Comparison of ENCODE assay signal across 8 mouse cellular contexts in genomic region chr11:117332242-117333149, GRCm38 (mm10).
DNase-seq lines count a peak whose midpoint lies in the region; ATAC-seq and TF ChIP-seq lines count a peak whose summit lies in the region.

No protein-coding gene starts in this region.

- peak overlapping the region; percentile 86 for H3K4me2 ChIP-seq in embryonic facial prominence, embryonic 13.5 days

- H3K36me3 ChIP-seq in embryonic facial prominence, embryonic 13.5 days, result 0 out of 2 replicates have a peak, but pooled peaks cover 5% of the 10 kb centered on the region
- H3K36me3 ChIP-seq in hindbrain, embryonic 10.5 days, result peaks cover 36% of the 10 kb centered on the region
- H3K36me3 ChIP-seq in macrophage (ENCODE audit: inconsistent target), result no peaks in the 10 kb centered on the region

- H3K4me1 ChIP-seq in cerebellum, adult 2 months (ENCODE audit: control insufficient read depth, insufficient read depth, low read length), result peaks cover 6% of the 10 kb centered on the region; the same call in 1 of the 2 replicates
- peaks cover 74% of the 10 kb centered on the region for H3K4me1 ChIP-seq in embryonic facial prominence, embryonic 13.5 days
- H3K4me1 ChIP-seq in hindbrain, embryonic 10.5 days (replicated peaks), result peaks cover 79% of the 10 kb centered on the region

- peak overlapping the region; percentile 51 for H3K4me3 ChIP-seq in cerebellum, adult 2 months (replicated peaks; ENCODE audit: insufficient read depth, low read depth, low read length)
- H3K4me3 ChIP-seq in embryonic facial prominence, embryonic 13.5 days, result peak overlapping the region; percentile 69
- H3K4me3 ChIP-seq in hindbrain, embryonic 10.5 days, result peak overlapping the region; percentile 79
- peak overlapping the region; percentile 70 for H3K4me3 ChIP-seq in macrophage (ENCODE audit: inconsistent target)

- H3K27me3 ChIP-seq in cerebellum, adult 2 months (ENCODE audit: control insufficient read depth, insufficient read depth, low read length), result peaks cover 1% of the 10 kb centered on the region; the same call in 1 of the 2 replicates
- no peaks in the 10 kb centered on the region for H3K27me3 ChIP-seq in embryonic facial prominence, embryonic 13.5 days
- no peaks in the 10 kb centered on the region for H3K27me3 ChIP-seq in hindbrain, embryonic 10.5 days (ENCODE audit: insufficient read depth, poor library complexity, severe bottlenecking)

- peak; percentile 77 for ATAC-seq in embryonic facial prominence, embryonic 13.5 days (ENCODE audit: insufficient number of reproducible peaks, insufficient read depth, low FRiP score, low TSS enrichment, low read depth)

- DNase-seq in cerebellum, adult 2 months, result peak; percentile 34 to 42
- DNase-seq in cerebellum, adult 9-10 months, result no peak
- peak; percentile 74 for DNase-seq in NIH3T3 (ENCODE audit: low read depth)
- DNase-seq in hindbrain, embryonic 10.5 days (ENCODE audit: low spot score), result peak; percentile 94
- DNase-seq in left cerebral cortex, postnatal 10 days (ENCODE audit: extremely low spot score in 1 of 2, low spot score in 2 of 2), result peak; percentile 74 to 92
- DNase-seq in right cerebral cortex, postnatal 10 days (ENCODE audit: low spot score in 2 of 2), result peak; percentile 89 to 90

- TF ChIP-seq POLR2A in cerebellum, adult 2 months (IDR thresholded peaks at IDR 0.05; ENCODE audit: borderline replicate concordance, insufficient read depth, low read length), result no peak

- intact Hi-C loops in left cerebral cortex, postnatal 10 days (cut with DNase I), result no loop called here

- 15% methylated on average over 37 of the region's 37 CpGs for WGBS in cerebellum, adult 2 months
- under 1% methylated on average over 37 of the region's 37 CpGs for WGBS in embryonic facial prominence, embryonic 13.5 days
- under 1% methylated on average over 37 of the region's 37 CpGs for WGBS in hindbrain, embryonic 10.5 days
- under 1% methylated on average over 37 of the region's 37 CpGs for WGBS in macrophage (ENCODE audit: missing documents)

- H3K79me2 ChIP-seq in macrophage (ENCODE audit: inconsistent target), result peaks cover 98% of the 10 kb centered on the region

- H3K27ac ChIP-seq in cerebellum, adult 2 months (ENCODE audit: insufficient read depth, low read length), result no peak overlapping the region
- peak overlapping the region; percentile 96 for H3K27ac ChIP-seq in embryonic facial prominence, embryonic 13.5 days
- H3K27ac ChIP-seq in hindbrain, embryonic 10.5 days, result peak overlapping the region; percentile 99
- peak overlapping the region; percentile 95 for H3K27ac ChIP-seq in macrophage

- no peak for TF ChIP-seq CTCF in cerebellum, adult 2 months (IDR thresholded peaks at IDR 0.05; ENCODE audit: borderline replicate concordance, insufficient read depth, low read depth, low read length)

- peak overlapping the region; percentile 85 for H3K9ac ChIP-seq in embryonic facial prominence, embryonic 13.5 days

- H3K9me3 ChIP-seq in embryonic facial prominence, embryonic 13.5 days, result no peaks in the 10 kb centered on the region
- H3K9me3 ChIP-seq in hindbrain, embryonic 10.5 days, result no peaks in the 10 kb centered on the region
